Mouse (Mus musculus): ENCODE measurements at regions not wholly inside any gene's neighbourhood (a gene's known extent, or its start where the extent isn't known, plus 50 kb on each side); places are given as distances from the start of the nearest gene placed in this dataset.

DNA sequence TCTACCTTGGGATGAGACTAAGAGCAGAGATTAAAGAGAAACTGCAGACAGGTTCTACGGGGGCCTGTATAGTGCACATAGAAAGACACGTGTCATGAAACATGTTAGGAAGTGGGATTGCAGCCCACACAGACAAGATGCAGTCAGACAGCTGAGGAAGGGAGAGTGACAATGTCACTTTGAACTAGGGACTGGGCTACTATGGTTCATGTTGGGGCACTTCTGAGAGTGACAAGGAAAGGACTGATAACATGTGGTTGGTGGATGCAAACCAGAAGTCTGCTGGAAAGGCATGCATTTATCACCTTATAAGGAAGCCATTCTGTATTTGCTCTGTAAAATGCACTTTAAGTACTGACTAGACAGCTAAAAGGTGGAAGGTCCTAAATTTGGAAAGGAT lies 148.3 kb downstream of the Cetn3 start:
- no peak for TF ChIP-seq POLR2A (IDR thresholded peaks at IDR 0.05; ENCODE audit: low read depth, low read length)
- no peak for TF ChIP-seq CTCF (IDR thresholded peaks at IDR 0.05; ENCODE audit: extremely low read depth, insufficient read length, insufficient replicate concordance, low read depth, low read length)
- H3K36me3 ChIP-seq (ENCODE audit: control insufficient read depth, insufficient read depth, low read length), result no peaks in the 10 kb centered on the region
- H3K4me3 ChIP-seq (ENCODE audit: low read depth, low read length), result no peak overlapping the region
- no peak overlapping the region for H3K27ac ChIP-seq (ENCODE audit: insufficient read depth, low read depth, low read length)
- H3K4me1 ChIP-seq (ENCODE audit: control insufficient read depth, insufficient read depth, insufficient read length, low read length), result no peaks in the 10 kb centered on the region
- WGBS, result 76% methylated on average over 2 of the region's 2 CpGs
- H3K27me3 ChIP-seq (ENCODE audit: control insufficient read depth, insufficient read depth, low read length), result no peaks in the 10 kb centered on the region

DNA sequence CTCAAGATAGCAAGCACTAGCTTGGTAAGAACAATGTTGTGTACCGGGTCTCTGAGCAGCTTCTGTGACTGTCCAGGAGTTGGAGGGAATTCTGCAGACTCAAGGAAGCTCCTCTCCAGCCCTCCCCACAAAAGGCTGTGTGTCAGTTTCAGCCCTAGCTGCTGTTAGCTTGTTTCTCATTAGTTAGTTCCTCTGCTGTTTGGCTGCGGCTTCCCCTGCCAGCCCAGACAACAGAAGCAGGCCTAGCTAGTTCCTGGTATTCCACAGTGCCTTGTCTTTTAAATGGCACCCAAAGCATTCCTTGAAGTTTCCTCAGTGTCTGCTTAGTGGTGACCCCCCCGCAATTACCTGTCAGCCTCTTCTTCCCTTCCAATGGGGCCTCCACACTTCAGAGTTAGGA lies 154.2 kb downstream of the Cetn3 start:
- TF ChIP-seq POLR2A (IDR thresholded peaks at IDR 0.05; ENCODE audit: low read depth, low read length) (no peak), CTCF (IDR thresholded peaks at IDR 0.05; ENCODE audit: extremely low read depth, insufficient read length, insufficient replicate concordance, low read depth, low read length) (no peak)
- Histone ChIP-seq H3K4me3 (ENCODE audit: low read depth, low read length) (no peak overlapping the region), H3K27ac (ENCODE audit: insufficient read depth, low read depth, low read length) (no peak overlapping the region), H3K4me1 (ENCODE audit: control insufficient read depth, insufficient read depth, insufficient read length, low read length) (no peaks in the 10 kb centered on the region), H3K27me3 (ENCODE audit: control insufficient read depth, insufficient read depth, low read length) (no peaks in the 10 kb centered on the region), H3K36me3 (ENCODE audit: control insufficient read depth, insufficient read depth, low read length) (no peaks in the 10 kb centered on the region)
- 76% methylated on average over 3 of the region's 3 CpGs for WGBS

DNA sequence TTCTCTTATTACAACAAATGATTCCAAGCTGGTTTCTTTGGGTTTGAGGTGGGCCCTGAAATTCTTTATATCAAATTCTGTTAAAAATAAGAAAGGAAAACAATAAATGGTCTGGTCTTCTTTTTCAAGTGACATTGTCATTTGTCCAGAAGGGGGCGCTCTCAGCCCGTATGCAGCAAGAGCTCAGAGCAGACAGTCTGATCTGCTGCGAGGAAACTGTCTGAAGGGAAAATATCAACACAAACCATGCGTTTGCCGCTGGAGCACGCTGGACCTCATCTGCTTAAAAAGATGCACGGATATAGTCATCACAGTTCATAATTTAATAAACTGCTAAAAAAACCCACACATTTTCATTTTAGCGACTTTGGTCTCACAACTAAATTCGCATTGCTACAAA lies 161.2 kb downstream of the Cetn3 start:
- Histone ChIP-seq H3K36me3 (ENCODE audit: control insufficient read depth, insufficient read depth, low read length) (no peaks in the 10 kb centered on the region), H3K4me3 (ENCODE audit: low read depth, low read length) (no peak overlapping the region), H3K27me3 (ENCODE audit: control insufficient read depth, insufficient read depth, low read length) (no peaks in the 10 kb centered on the region), H3K27ac (ENCODE audit: insufficient read depth, low read depth, low read length) (no peak overlapping the region), H3K4me1 (ENCODE audit: control insufficient read depth, insufficient read depth, insufficient read length, low read length) (no peaks in the 10 kb centered on the region)
- 16% methylated on average over 9 of the region's 9 CpGs for WGBS
- TF ChIP-seq CTCF (IDR thresholded peaks at IDR 0.05; ENCODE audit: extremely low read depth, insufficient read length, insufficient replicate concordance, low read depth, low read length), result peak; percentile 65; the same call in 1 of the 2 replicates
- TF ChIP-seq POLR2A (IDR thresholded peaks at IDR 0.05; ENCODE audit: low read depth, low read length), result no peak

- Histone ChIP-seq H3K27ac (ENCODE audit: insufficient read depth, low read depth, low read length) (no peak overlapping the region), H3K4me1 (ENCODE audit: control insufficient read depth, insufficient read depth, insufficient read length, low read length) (no peaks in the 10 kb centered on the region), H3K4me3 (ENCODE audit: low read depth, low read length) (no peak overlapping the region), H3K27me3 (ENCODE audit: control insufficient read depth, insufficient read depth, low read length) (no peaks in the 10 kb centered on the region), H3K36me3 (ENCODE audit: control insufficient read depth, insufficient read depth, low read length) (no peaks in the 10 kb centered on the region)
- 61% methylated on average over 6 of the region's 6 CpGs for WGBS
- TF ChIP-seq POLR2A (IDR thresholded peaks at IDR 0.05; ENCODE audit: low read depth, low read length), result no peak
- TF ChIP-seq CTCF (IDR thresholded peaks at IDR 0.05; ENCODE audit: extremely low read depth, insufficient read length, insufficient replicate concordance, low read depth, low read length), result no peak
Observed at GRCm38 (mm10) chr13:81944469-81944868, 161.6 kb downstream of the Cetn3 start.

DNA sequence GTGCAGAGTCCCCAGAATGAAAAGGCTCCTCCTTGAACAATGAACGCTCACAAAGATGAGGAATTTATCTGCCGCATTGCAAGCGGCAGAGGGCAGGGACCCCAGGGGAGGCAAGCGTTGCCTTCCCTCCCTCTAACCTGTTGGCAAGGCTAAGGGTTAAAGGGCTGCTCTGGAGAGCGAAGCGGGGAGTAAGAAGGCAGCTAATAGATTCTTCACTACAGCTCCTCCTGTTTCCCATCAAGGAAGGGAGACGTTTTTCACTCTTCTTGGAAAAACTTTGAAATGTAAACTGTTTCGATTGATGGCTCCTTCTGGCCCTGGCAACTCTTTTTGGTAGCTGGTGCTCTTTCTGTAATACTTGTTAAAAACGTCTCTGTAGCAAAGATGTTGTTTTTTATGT lies 162.9 kb downstream of the Cetn3 start:
- WGBS, result 27% methylated on average over 9 of the region's 9 CpGs
- no peaks in the 10 kb centered on the region for H3K4me1 ChIP-seq (ENCODE audit: control insufficient read depth, insufficient read depth, insufficient read length, low read length)
- H3K27me3 ChIP-seq (ENCODE audit: control insufficient read depth, insufficient read depth, low read length), result no peaks in the 10 kb centered on the region
- TF ChIP-seq POLR2A (IDR thresholded peaks at IDR 0.05; ENCODE audit: low read depth, low read length) (no peak), CTCF (IDR thresholded peaks at IDR 0.05; ENCODE audit: extremely low read depth, insufficient read length, insufficient replicate concordance, low read depth, low read length) (no peak)
- H3K36me3 ChIP-seq (ENCODE audit: control insufficient read depth, insufficient read depth, low read length), result no peaks in the 10 kb centered on the region
- no peak overlapping the region for H3K4me3 ChIP-seq (ENCODE audit: low read depth, low read length)
- no peak overlapping the region for H3K27ac ChIP-seq (ENCODE audit: insufficient read depth, low read depth, low read length)

GRCm38 (mm10) chr13:81965431-81965830 lies 182.6 kb downstream of the Cetn3 start:
- no peaks in the 10 kb centered on the region for H3K36me3 ChIP-seq (ENCODE audit: control insufficient read depth, insufficient read depth, low read length)
- H3K27ac ChIP-seq (ENCODE audit: insufficient read depth, low read depth, low read length), result no peak overlapping the region
- no peaks in the 10 kb centered on the region for H3K27me3 ChIP-seq (ENCODE audit: control insufficient read depth, insufficient read depth, low read length)
- TF ChIP-seq POLR2A (IDR thresholded peaks at IDR 0.05; ENCODE audit: low read depth, low read length) (no peak), CTCF (IDR thresholded peaks at IDR 0.05; ENCODE audit: extremely low read depth, insufficient read length, insufficient replicate concordance, low read depth, low read length) (no peak)
- 82% methylated on average over 2 of the region's 2 CpGs for WGBS
- H3K4me3 ChIP-seq (ENCODE audit: low read depth, low read length), result no peak overlapping the region
- no peaks in the 10 kb centered on the region for H3K4me1 ChIP-seq (ENCODE audit: control insufficient read depth, insufficient read depth, insufficient read length, low read length)

DNA sequence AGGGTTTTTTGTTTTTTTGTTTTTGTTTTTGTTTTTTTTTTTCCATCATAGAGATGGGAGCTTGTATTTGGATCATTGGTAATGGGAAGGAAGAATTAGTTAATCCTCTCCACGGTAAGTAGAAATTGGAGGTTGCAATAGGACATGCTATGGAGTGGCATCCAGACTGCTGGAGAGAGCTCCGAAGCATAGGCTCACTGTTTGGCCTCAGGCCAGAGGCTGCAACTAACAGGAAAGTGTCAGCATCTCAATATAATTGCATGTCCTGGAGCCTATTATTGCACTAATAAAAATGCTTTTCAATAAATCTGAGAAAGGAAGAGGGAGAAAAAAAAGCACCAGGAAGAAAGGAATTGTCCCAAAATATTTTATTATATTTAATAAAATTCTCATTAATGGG lies 193.0 kb downstream of the Cetn3 start:
- Histone ChIP-seq H3K27ac (ENCODE audit: insufficient read depth, low read depth, low read length) (no peak overlapping the region), H3K36me3 (ENCODE audit: control insufficient read depth, insufficient read depth, low read length) (no peaks in the 10 kb centered on the region), H3K4me3 (ENCODE audit: low read depth, low read length) (no peak overlapping the region), H3K27me3 (ENCODE audit: control insufficient read depth, insufficient read depth, low read length) (no peaks in the 10 kb centered on the region), H3K4me1 (ENCODE audit: control insufficient read depth, insufficient read depth, insufficient read length, low read length) (no peaks in the 10 kb centered on the region)
- TF ChIP-seq POLR2A (IDR thresholded peaks at IDR 0.05; ENCODE audit: low read depth, low read length) (no peak), CTCF (IDR thresholded peaks at IDR 0.05; ENCODE audit: extremely low read depth, insufficient read length, insufficient replicate concordance, low read depth, low read length) (no peak)
- WGBS, result 69% methylated on average over 2 of the region's 2 CpGs

- Histone ChIP-seq H3K27me3 (ENCODE audit: control insufficient read depth, insufficient read depth, low read length) (no peaks in the 10 kb centered on the region), H3K4me3 (ENCODE audit: low read depth, low read length) (no peak overlapping the region), H3K27ac (ENCODE audit: insufficient read depth, low read depth, low read length) (no peak overlapping the region), H3K4me1 (ENCODE audit: control insufficient read depth, insufficient read depth, insufficient read length, low read length) (no peaks in the 10 kb centered on the region), H3K36me3 (ENCODE audit: control insufficient read depth, insufficient read depth, low read length) (no peaks in the 10 kb centered on the region)
- TF ChIP-seq CTCF (IDR thresholded peaks at IDR 0.05; ENCODE audit: extremely low read depth, insufficient read length, insufficient replicate concordance, low read depth, low read length) (no peak), POLR2A (IDR thresholded peaks at IDR 0.05; ENCODE audit: low read depth, low read length) (no peak)
- 74% methylated on average over 6 of the region's 6 CpGs for WGBS
Observed at GRCm38 (mm10) chr13:81978003-81978402, 195.1 kb downstream of the Cetn3 start.

Data from small intestine, adult 2 months (tissue).